Mouse (Mus musculus) effector memory CD4-positive, alpha-beta T cell, adult 5 months (primary cell): ENCODE data around the gene Rps6ka2. TPM values are rescaled to one million over a fixed set of nuclear protein-coding genes. Genes with fewer than 3 reads are reported as not detected.

ENCODE experiments used
- polyA plus RNA-seq: library from polyadenylated mRNA; unstranded; fragments of 100-300 nt; shearing (Covaris generic); gene quantifications from one replicate; pipeline ENCODE4 v1.2.1, GENCODE M21; 2017

The Rps6ka2 gene
- polyA plus RNA-seq, result 1.6 TPM

DNA sequence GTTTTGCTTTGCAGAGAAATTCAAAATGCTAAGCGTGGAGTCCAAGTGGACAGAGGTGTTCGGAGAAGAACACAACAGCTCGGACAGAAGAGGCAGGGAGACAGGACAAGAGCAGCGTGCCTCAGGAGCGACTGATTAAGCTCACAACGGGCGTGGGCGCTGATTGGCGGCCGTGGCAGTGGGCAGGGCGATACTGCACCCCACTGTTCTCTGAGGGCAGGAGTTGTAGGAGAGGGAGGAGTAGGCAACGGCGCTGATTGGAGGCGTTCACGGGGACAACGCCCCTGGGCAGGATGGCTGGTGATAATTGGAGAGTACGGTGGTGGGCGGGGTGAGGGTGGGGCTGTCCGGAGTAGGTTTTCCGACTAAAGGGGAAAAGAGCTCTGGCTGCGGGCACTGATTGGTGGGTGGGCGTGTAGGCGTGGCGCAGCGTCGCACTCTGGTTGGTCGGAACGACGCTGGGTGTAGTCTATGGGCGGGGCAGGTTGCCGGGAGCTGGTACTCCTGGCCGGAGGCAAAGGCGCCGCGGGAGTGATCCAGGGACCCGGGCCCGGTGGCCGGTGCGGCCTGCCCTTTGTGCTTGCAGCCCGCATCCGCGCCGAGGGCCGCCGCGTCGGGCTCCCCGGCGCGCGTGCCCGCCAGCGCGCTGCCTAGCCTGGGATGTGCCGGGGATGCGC is at the start of gene Rps6ka2:
TSS of gene Rps6ka2 (plus strand) at position 489 of the 677 bp plus-strand sequence.

GRCm38 (mm10) chr17:7324346-7324745 is 154.4 kb downstream of the Rps6ka2 start, which contains the start of gene Tcp10a:
TSS of gene Tcp10a (plus strand) at chr17:7324646.

GRCm38 (mm10) chr17:7352596-7352995 is 182.7 kb downstream of the Rps6ka2 start, which contains the start of gene Ttll2:
TSS of gene Ttll2 (minus strand) at chr17:7352696.

Other genes starting within 250 kb of the Rps6ka2 start
- gene Rsph3b, start 221.4 kb upstream of the Rps6ka2 start, polyA plus RNA-seq, result 17.8 TPM
- 31.4 TPM for gene Tagap1, start 209.0 kb upstream of the Rps6ka2 start, polyA plus RNA-seq
- 692 TPM for gene Rnaset2b, start 199.5 kb upstream of the Rps6ka2 start, polyA plus RNA-seq
- 0.39 TPM for gene Gm49721, start 191.2 kb upstream of the Rps6ka2 start, polyA plus RNA-seq
- not detected for gene Gm1604a, start 144.5 kb upstream of the Rps6ka2 start, polyA plus RNA-seq
- gene Tcp10a, start 154.5 kb downstream of the Rps6ka2 start, polyA plus RNA-seq, result not detected
- not detected for gene Ttll2, start 182.6 kb downstream of the Rps6ka2 start, polyA plus RNA-seq
- gene Gm49630, start 201.9 kb downstream of the Rps6ka2 start, polyA plus RNA-seq, result not detected
- gene Unc93a2, start 215.3 kb downstream of the Rps6ka2 start, polyA plus RNA-seq, result not detected